Mouse (Mus musculus) cerebellum, adult 2 months (tissue): Measurements from ENCODE around the gene 1190005I06Rik.

Experiments
- CTCF ChIP-seq: fragments of 200-500 bp; IDR thresholded peaks from 2 replicates; pipeline ENCODE4 v1.5.1; 2011; ENCODE audit warnings: low read depth, mild to moderate bottlenecking, control low read depth, low read length, moderate library complexity, borderline replicate concordance; ENCODE audit not compliant: insufficient read depth
- POLR2A ChIP-seq: fragments of 200-500 bp; IDR thresholded peaks from 2 replicates; pipeline ENCODE4 v1.6.1; 2011; ENCODE audit warnings: low read length, control low read depth, borderline replicate concordance; ENCODE audit not compliant: insufficient read depth

- TF ChIP-seq CTCF (no peak), POLR2A (no peak)
These were observed 65.6 kb downstream of the 1190005I06Rik start for GRCm38 (mm10) chr8:120581811-120582210.
